Mouse (Mus musculus) Muller cell, postnatal 12 days (primary cell): ENCODE measurements around the gene Rcan2.

Source experiments
- DNase-seq: peaks from one replicate; pipeline ENCODE4 v3.0.0-alpha.2; 2015; ENCODE audit errors: inconsistent ontology term

The Rcan2 gene

DNA sequence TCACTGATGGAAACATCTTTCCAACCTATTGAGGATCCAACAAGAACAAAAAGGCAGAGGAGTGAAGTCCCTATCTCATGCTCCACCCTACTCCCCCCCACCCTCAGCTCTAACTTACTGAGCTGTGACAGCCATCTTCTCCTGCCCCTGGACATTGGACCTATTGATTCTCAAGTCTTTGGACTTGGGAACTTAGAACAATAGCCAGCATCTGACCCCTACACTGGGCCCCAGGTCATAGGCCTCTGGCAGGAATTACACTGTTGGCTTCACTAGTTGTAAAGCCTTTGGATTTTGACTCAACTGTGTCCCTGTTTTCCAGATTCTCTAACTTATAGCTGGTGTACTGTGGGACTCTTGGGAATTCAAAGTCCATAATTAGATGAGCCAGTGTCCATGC lies 270.5 kb downstream of the Rcan2 start:
- no peak for DNase-seq

DNA sequence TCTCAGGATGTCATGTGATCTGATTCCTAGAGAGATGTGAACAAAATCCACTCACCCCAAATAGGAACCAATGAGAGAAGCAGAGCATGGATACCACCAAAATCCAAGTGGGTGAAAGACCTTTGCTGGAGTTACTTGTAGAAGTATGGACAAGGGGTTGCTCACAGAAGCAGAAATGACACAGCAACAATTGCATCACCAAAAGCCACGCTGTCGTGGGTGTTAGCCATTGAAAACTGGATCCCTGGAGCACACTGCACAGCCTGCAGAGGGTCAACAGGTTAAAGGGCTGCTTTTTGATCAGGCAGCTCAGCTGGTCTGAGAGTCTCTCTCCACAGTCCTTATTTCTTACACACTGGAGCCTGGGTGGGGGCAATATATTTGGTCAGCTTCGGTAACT lies 274.4 kb downstream of the Rcan2 start:
- no peak for DNase-seq

DNA sequence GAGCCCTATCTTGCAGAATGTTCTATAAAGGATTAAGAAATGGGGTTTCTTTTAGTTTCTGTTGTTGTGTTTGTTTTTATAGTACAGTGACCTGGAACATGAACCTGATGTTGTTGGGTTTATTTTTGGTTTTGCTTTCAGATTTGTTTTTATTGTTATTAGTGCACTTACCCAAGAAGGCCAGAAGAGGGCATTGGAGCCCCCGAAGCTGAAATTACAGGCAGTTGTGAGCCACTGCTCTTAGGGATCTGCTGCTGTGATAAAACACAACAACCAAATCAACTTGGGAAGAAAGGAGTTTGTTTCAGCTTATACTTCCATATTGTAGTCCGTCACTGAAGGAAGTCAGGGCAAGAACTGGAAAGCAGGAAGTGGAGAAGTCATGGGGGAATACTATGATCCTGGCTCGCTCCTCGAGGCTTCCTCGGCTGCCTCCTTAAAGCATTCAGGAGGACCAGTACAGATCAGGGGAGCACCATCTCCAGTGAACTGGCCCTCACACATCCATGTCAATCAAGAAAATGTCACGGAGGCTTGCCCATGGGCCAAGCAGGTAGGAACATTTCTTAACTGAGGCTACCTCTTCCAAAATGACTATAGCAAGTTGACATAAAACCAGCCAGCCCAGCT lies 275.0 kb downstream of the Rcan2 start:
- DNase-seq = peak; percentile 39

DNA sequence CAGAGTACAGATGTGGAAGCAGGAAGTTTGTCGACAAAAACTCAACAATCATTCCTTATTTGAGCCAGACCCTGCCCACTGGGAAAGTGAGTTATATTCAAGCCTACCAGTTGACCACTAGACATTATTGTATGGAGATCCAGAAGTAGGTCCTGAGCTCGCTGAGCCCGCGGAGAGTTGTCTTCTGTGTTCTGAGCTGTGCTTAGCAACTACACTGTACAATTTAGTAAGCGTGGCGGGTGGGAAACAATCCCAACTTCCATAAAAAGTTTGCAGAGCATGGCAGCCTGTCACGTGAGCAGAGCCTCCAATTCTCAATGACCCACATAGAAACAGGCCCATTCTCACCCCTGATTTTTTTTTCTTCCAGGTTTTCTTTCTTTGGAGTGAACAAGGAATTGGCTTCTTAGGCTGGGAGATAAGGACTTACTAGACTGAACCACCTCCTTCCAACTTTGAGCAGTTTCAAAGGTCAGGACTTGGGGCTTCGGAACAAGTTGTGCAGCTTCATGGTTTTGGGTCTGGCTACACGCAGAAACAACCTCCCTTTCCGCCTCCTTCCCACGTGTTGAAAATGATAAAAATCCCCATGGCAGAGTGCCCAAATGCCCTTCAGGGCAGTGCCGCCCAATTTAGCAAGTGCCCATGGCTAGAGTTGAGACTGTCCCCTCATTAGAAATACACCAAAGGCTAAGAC lies 276.1 kb downstream of the Rcan2 start:
- no peak for DNase-seq

DNA sequence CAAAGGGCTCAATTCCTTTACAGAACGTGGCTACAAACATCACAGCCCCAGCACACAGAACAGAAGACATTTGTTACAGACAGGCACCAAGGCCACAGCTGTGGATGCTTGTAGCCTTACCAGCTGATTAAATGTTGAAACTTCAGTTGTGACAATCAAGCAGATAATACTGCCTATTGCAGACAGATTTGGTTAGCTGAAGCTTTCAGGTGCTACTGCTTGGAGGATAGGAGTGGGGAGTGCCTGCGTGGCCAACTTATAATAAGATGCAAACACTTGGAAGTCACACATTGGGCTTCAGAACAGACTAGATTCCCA lies 276.7 kb downstream of the Rcan2 start:
- DNase-seq = no peak

DNA sequence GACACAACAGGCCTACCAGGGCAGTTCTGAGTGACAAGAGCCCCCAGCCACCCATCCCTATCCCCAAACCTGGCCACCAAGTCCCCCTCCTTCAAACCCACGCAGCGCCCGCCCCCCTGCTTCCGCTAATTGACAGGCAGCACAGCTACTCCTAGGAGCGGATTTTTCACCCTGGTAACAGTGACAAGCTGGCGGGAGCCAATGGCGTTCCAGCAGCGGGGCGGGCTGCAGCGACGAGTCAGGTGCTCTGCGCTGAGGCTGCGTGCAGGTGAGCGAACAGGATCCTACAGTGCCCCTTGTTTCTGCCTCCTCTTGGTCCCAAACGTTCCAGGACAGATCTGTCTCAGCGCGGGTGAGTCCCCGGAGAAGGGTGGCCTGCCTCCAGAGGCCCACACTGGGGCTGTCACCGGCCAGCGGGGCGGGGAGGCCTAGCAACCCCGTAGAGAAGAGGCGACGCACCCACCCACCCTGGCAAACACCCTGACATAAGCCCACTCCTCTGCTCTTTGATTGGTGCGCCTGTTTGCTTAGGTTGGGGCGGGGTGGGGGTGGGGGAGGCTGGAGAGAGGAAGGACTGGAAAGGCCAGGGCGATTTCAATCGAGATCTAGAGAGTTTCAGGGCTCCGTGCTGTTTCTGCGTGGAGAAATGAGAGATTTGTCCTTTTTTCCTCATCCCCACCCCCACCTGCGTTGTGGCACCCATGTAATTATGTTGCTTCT lies 277.6 kb downstream of the Rcan2 start, which contains the start of gene Enpp5:
TSS of gene Enpp5 (plus strand) at position 183 of the 720 bp plus-strand sequence.
- DNase-seq = peak; percentile 88

DNA sequence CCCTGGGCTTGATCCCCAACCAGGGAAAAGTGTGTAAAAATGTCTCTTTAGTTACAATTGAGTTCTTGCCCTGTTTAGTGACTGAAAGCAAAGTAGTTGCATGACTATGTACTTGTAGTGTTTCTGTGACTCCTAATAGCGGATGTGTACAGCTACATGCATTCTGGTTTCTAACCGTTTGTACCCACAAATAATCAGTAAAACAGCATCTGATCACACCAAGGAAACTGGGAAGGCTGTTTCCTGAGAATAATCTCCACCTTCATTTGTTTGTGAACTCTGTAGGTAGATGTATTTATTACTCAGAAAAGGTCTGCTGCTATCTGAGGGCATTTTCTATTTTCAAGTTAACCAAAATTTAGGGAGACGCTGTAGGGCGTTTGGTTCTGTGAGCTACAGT lies 282.0 kb downstream of the Rcan2 start:
- no peak for DNase-seq

DNA sequence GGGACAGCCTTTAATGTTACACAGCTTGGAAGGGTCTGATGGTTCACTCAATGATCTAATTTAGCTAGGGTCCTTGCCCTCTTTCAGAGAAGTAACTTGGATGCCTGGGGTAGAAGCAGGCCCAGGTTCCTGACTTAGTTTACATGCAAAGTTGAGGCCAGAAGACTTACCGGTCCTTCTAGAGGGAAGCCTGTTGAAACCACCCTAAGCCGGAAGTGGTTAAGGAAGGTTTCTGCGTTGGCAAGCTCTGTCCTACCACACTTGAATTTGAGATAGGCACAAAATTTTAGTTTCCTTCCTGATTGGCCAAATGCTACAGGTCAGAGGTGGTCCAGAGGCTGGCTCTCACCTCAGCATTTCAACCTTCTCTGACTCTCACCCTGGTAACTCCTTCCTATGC lies 287.1 kb downstream of the Rcan2 start:
- no peak for DNase-seq
